Mouse (Mus musculus) brain, embryonic 14.5 days (tissue): ENCODE measurements around the gene Atp6ap1l.

Experiments used
- CTCF ChIP-seq: fragments of 200-500 bp; IDR thresholded peaks from 2 replicates; pipeline ENCODE4 v1.5.1; 2012; ENCODE audit warnings: inconsistent platforms, mild to moderate bottlenecking, moderate library complexity, borderline replicate concordance; ENCODE audit not compliant: insufficient read depth, insufficient read length; ENCODE audit errors: extremely low read depth
- POLR2A ChIP-seq: fragments of 200-500 bp; IDR thresholded peaks from 2 replicates; pipeline ENCODE4 v1.6.1; 2012; ENCODE audit warnings: mild to moderate bottlenecking, inconsistent platforms, borderline replicate concordance; ENCODE audit not compliant: poor library complexity, insufficient read depth, insufficient read length, severe bottlenecking; ENCODE audit errors: extremely low read depth

GRCm38 (mm10) chr13:90852727-90853630, 52.2 kb downstream of the Atp6ap1l start:
- no peak for TF ChIP-seq POLR2A
- TF ChIP-seq CTCF, result no peak
